ENCODE assay signal across 23 mouse cellular contexts in genomic region chr16:77103637-77104264, GRCm38 (mm10).
"Had no signal": no experiment of that assay in that cellular context is flagged by ENCODE, and none has a peak within 500 bp of the region (broad histone marks: within the 10 kb centered on the region; RNA-seq: fewer than 3 reads in every experiment).

No protein-coding gene starts in this region.

- H3K4me2 ChIP-seq: heart, embryonic 11.5 days; heart, embryonic 13.5 days; heart, embryonic 15.5 days; hindbrain, embryonic 13.5 days; hindbrain, embryonic 15.5 days; limb, embryonic 13.5 days; limb, embryonic 15.5 days; liver, embryonic 13.5 days; liver, embryonic 15.5 days had no signal

- DNase-seq: gastrocnemius, adult 2 months; gastrocnemius, postnatal 10 days; gastrocnemius, postnatal 25 days; heart, adult 18-20 months; heart, postnatal 14 days; heart, postnatal 36 days; kidney, adult 18-20 months; kidney, adult 8-10 months; kidney, postnatal 10 days; kidney, postnatal 25 days; layer of hippocampus, adult 9-11 months; layer of hippocampus, postnatal 36 days; left cerebral cortex, postnatal 4 days; liver, embryonic 13.5 days had no signal

- ATAC-seq: hindbrain, postnatal 0 days had no signal

- H3K4me1 ChIP-seq: heart, embryonic 13.5 days; heart, embryonic 15.5 days; limb, embryonic 13.5 days; limb, embryonic 15.5 days; liver, embryonic 13.5 days; liver, embryonic 15.5 days had no signal

- H3K36me3 ChIP-seq: hindbrain, embryonic 15.5 days had no signal

- H3K9me3 ChIP-seq: heart, embryonic 13.5 days; heart, embryonic 15.5 days; hindbrain, embryonic 13.5 days; hindbrain, embryonic 15.5 days; limb, embryonic 13.5 days; limb, embryonic 15.5 days; liver, embryonic 13.5 days; liver, embryonic 15.5 days had no signal

- H3K27ac ChIP-seq: gastrocnemius, adult 2 months; heart, embryonic 13.5 days; heart, embryonic 15.5 days; hindbrain, embryonic 13.5 days; hindbrain, embryonic 15.5 days; hindbrain, postnatal 0 days; limb, embryonic 13.5 days; limb, embryonic 15.5 days; liver, embryonic 13.5 days; liver, embryonic 15.5 days had no signal

- H3K9ac ChIP-seq: heart, embryonic 13.5 days; heart, embryonic 15.5 days; hindbrain, embryonic 13.5 days; hindbrain, embryonic 15.5 days; limb, embryonic 13.5 days; limb, embryonic 15.5 days; liver, embryonic 13.5 days; liver, embryonic 15.5 days had no signal

- H3K4me3 ChIP-seq: gastrocnemius, adult 2 months; heart, embryonic 13.5 days; heart, embryonic 15.5 days; hindbrain, embryonic 13.5 days; hindbrain, embryonic 15.5 days; limb, embryonic 13.5 days; limb, embryonic 15.5 days; liver, embryonic 13.5 days; liver, embryonic 15.5 days had no signal

- H3K27me3 ChIP-seq: heart, embryonic 13.5 days; heart, embryonic 15.5 days; hindbrain, embryonic 13.5 days; hindbrain, embryonic 15.5 days; limb, embryonic 13.5 days; limb, embryonic 15.5 days; liver, embryonic 13.5 days; liver, embryonic 15.5 days had no signal
